Mouse (Mus musculus) adrenal gland, adult 2 months (tissue): ENCODE results near the gene Med28. TPM values are rescaled to one million over a fixed set of nuclear protein-coding genes. Genes with fewer than 3 reads are reported as not detected.

Experiments
- DNase-seq: peaks from one replicate; pipeline ENCODE4 v3.0.0; 2021
- long read RNA-seq: library from polyadenylated mRNA; stranded (forward); transcript quantifications from one replicate; pipeline ENCODE4 v2.0.0, GENCODE M21; 2021
- polyA plus RNA-seq: library from polyadenylated mRNA; depleted of rRNA; stranded (reverse); fragments of >200 nt; gene quantifications from 2 replicates; pipeline ENCODE4 v1.2.3, GENCODE M21; 2012; rRNA removed
- total RNA-seq, 2 experiments: library from RNA; stranded (reverse); gene quantifications; 2 replicates each; pipeline ENCODE4 v1.2.3; 2021

Gene Med28
- total RNA-seq (100 to 1,000 TPM in 1 of 2 experiments, 10 to 100 TPM in 1; 78.9 to 107 TPM), polyA plus RNA-seq (145 and 147 TPM in 2 replicates)
- long read RNA-seq, full-length matches to known transcripts: 110 of 111 reads
- long read RNA-seq, partial matches to known transcripts: 0 of 111 reads
- long read RNA-seq, other reads (novel, unspliced or antisense): 1 of 111 reads

DNA sequence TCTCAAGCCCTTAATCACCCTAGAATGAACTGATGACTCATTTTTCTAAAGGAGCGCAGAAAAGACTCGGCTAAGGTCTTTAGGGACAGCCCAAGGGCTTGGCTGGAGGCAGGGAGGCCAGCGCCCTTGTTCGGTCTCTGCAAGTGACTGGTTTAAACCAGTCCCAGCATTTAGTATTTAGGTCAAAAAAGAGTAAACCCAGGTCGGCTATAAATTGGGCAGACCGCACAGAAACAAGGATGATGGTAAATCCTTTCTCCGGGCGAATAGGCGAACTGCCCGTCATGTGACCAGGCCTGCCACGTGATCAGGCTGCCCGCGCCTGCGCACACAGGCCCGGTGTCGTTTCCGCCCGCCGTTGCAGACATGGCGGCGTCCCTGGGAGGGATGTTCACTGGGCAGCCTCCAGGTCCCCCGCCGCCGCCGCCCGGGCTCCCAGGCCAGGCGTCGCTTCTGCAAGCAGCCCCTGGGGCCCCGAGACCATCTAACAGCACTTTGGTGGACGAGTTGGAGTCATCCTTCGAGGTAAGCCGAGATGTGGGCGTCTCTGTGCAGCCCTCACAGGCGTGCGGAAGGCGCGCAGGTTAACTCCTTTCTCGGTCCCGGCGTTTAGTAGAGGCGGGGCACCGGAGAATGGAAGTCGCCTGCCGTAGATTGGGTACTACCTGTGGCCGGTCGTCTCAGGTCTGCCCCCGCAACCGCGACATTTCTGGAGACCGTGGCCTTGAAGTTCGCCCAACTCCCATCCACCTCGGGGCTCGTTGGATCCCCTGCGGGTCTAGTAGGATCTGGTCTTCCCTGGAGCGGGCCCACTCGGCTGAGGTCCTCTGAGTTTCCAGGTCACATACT, at the start of gene Med28:
Gene Med28, plus strand, starts transcription at position 270 of the 849 bp plus-strand sequence.
- peak; percentile 97 for DNase-seq

DNA sequence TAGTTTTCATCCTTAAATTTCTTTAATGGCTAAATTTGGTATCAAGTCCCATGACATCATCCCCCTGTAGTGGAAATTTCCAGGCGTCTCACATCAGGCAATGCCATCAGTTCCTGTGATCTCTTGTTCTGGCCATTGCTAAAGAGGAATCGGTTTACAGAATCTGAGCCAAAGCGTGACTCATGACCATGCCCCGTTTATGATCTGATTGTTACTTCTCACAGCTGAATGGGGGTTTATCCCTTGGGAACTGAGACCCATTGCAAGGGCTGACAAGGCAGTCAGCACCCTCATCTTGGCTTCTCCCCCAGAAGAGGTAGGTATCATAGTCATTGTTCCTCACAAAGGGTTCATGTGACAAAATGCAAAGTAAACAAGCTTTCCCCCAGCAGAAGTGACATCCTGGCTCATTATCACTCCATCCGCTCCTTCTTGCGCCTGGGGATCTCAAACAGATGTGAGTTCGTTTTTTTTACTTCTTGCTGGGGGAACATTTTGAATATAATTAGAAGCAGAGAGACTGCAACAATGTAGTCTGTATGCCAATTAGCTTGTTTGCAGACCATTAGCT, 47.1 kb upstream of the Med28 start:
- DNase-seq: peak; percentile 57

DNA sequence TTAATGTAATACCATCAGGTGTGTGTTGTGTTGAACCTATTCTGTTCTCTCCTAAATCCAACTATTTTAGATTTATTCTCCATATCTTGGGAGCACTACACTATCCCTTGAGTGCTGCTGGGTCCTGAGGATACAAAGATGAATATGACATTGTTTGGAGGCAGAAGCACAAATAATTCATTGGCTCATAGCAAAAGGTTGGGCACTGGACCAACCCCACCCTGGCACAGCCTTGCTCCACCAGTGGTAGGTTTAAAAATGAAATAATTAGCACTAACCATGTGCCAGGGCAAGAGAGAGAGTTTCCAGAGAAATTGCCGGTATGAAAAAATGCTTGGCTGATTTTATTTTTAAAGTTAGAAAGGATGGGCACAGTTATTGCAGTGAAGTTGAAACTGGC, 46.5 kb upstream of the Med28 start:
- no peak for DNase-seq

DNA sequence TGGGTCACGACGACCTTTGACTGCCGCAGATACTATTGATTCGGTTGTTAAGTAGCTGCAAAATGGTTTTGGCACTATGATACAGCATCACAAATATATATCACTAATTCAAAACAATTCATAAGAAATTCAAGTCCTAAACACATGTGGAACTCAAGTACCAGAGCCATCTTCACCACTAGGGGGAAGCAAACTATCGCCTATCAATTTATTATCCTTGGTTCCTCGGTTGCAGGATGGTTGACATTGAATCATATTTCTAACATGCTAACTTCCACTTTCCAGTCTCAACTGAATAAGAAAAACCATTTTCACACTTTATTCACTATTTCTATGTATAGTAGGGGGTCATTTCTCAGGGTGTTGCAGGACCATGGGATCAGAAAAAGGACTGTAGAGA, 45.8 kb upstream of the Med28 start:
- DNase-seq: peak; percentile 38

DNA sequence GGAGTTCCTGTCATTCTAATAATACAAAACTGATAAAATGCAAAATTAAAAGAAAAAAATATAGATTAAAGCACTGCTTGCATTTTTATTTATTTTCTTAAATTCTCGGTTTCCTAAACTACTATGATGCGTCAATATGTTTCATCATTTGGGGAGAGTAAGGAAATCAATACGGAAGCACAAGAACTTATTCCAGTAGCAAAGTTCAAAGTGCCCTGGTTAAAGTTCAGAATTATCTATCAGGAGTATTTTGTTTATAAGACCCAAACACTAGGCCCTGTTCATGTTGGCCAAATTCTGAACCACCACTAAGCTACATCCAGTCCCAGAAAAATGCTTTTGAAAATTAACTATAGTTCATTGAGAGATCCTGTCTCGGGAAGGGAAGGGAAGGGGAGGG, 45.3 kb upstream of the Med28 start:
- DNase-seq: no peak

DNA sequence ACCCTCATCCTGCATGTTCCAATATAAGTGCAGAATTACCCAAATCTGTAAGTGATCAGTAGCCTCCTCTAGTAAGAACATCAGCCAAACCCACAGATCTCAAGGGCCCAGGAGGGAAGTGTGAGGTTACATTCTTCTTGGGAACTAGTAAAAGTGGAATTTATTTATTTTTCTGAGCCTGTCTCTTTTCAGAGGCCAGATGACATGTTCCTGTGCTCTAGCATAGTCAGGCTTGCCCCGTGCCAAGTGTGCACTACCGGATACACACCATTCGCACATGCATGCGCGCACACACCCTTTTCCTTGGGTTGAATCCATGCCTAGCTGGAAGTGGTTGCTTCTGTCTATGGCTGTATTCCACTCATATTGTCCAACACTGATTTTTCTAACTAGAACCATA, 44.3 kb upstream of the Med28 start:
- no peak for DNase-seq

DNA sequence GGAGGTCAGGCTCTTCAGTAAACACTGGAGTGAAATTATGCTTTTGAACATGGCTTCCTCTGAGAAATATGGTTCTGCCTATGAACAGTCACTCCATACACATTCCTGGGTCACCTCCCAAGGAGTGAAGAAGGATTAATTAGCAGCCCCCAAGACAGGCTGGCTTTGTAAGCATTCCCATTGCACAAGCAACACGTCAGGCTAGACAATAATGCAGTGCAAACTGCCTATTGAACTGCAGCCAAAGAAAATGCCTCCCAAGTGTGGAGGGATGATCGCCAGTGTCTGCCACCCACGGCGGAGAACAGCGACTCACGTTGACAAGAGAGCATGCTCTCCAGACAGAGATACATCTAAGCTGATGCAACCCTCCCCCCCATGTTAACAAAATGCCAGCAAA, 43.7 kb upstream of the Med28 start:
- DNase-seq: no peak

DNA sequence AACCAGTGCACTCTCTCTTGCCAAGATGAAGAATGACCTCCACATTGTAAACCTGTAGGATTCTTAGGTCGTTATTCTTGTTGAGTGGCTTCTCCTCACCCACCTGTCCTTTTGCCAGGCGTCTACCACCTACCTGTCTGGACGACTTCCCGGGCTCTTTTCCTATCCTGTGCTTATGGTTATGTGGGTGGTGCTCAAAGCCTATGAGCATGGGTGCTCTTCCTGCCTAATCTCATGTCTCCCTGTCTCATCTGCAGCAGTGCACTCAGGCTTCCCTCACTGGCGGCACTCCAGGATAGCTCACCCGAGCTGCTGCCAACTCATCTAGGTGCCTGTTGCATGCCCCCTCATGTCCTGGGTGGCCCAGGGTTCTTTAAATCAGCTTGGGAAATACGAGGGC, 42.4 kb upstream of the Med28 start:
- no peak for DNase-seq

DNA sequence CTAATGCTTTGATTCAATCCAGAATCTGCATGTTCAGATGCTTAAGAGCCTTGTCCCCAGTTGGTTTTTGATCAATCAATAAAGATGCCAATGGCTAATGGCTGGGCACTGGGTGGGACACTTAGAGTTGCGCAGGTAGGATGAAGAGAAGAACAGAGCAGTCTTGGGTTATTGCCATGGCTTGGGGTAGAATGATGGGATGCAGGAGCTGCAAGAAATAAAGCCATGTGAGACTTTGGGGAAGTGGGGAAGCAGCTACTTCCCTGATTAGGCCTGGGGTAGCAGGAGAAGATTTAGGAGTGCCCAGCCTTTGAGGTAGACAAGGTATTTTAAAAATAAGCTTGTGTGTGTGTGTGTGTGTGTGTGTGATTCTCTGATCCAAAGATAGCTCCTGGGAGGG, 40.0 kb upstream of the Med28 start:
- no peak for DNase-seq

DNA sequence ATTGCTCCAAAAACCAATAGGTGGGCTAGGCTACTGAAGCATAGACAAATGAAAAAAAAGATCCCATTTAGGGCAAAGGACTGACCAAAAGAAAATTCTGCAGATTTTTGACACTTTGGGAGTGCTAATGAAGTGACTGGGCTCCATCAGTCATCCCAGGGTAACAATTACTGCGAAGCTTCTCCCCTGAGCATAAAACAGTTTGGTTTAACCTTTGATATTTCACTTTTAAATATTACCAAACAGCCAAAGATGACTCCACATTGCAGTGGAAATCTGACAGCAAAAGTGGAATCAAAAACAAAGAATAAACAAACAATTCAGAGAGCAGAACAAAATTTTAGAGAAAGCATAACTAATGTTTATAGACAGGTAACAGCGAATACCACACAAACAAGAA, 38.9 kb upstream of the Med28 start:
- DNase-seq: no peak

DNA sequence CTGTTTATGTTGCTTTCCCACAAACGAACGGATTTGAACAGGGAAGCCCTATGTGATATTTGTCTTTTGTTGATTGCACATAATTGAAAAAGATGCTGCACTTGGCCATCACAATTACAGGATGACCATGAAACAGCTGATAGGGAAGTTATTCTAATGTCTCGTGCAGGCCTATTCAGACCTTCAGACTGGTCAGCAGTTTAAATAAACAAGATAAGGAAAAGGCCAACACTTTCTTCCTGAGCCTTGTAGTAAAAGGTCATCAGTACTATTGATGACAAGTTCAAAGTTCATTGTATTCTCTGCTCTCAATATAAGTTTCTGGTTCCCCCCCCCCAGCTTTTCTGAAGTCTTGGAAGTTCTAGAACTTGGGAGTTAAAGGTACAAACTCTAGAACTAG, 37.4 kb upstream of the Med28 start:
- no peak for DNase-seq

DNA sequence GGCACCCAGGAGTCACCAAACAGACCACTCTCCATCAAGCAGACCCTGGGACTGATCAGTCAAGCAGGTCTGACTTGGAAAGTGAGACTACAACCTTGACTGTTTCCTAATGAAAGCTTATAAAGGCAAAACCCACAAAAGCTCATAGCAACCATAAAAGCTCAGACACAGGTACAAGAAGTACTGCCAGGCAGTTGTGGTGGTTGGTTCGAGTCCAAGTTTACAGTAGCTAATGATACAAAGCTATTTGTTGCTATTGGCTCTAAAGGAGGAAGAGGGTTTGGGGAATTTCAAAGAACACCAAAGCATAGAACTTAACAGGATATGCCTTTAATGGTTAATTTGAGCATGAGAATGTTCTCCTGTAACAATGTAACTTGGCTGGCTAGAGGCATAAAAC, 36.4 kb upstream of the Med28 start:
- no peak for DNase-seq

DNA sequence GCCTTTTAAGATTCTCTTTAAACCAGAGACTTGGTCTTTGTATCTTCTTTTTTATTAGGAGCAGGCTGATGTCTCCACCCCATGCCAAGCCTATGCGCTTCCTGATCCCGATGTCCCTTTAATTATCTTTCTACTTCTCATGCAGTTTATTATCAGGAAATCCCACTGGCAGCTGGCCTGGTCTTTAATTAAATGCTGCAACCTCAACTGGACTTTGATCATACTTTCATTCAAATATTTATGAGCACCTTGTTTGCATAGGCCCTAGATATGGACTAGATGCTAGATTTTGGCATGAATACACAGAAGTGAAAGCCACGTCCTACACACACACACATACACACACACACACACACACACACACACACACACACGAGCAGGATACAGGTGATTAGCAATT, 28.3 kb upstream of the Med28 start:
- DNase-seq: no peak

DNA sequence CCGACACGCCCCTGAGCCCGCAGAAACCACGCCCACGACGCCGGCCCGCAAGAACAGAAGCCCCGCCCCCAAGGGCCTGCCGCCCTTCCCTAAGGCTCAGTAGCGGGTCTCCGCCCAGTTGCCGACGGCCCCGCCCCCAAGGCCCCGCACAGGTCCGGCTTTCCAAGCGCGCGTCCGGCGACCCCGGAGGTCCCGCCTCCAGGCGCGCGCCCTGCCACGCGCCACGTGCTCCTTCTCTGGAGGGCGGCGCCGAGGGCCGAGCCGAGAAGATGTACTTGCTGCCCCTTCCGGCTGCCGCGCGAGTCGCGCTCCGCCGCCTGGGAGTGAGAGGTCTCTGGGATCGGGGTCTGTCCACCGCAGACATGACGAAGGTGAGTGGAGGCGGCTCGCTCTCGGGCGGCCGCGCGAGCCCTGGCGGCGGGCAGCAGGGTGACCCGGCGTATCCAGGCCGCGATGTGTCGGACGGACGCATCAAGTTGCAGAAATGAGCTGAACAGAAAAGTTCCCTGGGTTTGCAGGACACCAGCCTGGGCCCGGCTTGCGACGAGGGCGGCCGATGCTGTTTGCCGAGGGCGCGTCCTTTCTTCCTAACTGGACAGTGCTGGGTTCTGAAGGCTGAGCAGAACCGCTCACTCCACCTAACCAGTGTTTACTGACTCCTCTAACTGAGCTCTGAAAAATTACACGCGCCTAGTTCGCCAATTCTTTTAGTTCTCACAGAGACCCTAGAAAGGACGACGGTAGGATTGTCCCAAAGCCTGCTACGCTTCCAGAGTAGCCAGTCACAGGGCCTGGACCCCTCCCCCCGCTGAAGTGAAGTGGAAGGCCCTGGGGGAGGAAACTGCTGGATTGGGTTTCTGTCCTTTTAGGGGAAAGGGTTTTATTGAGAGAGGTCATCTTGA, 26.6 kb upstream of the Med28 start, which contains the start of gene Lap3:
Gene Lap3, plus strand, starts transcription at position 184 of the 902 bp plus-strand sequence.
- peak; percentile 100 for DNase-seq

DNA sequence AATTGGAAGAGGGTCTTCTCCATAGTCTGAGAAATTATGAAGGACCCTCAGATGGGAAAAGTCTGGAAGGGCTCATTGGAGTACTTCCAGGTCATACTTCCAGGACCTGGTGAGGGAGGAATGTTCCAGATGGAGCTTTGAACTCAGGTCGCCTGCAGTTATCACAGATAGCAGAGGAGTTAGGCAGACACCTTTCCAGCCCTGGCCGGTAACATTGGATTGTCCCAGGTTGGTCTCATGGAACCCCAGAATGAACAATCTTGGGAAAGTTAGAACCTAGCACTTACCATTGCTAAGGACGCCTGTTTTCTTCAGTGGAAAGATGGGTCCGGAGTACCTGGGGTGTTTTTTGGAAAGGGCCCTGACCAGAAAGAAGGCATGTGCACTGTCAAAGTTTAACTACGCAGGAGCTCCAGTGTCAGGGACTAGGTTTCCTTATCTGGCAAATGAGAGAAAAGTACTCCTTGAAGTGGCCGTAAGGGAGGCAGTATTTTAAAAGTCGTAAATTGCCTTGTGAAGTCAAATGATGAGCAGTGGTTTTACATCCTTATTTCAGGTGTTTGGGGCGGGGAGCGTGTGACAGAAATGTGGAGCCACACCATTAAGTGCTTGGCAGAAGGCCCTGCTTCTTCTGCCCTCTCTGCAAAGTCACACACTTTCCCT, 25.8 kb upstream of the Med28 start:
- no peak for DNase-seq

DNA sequence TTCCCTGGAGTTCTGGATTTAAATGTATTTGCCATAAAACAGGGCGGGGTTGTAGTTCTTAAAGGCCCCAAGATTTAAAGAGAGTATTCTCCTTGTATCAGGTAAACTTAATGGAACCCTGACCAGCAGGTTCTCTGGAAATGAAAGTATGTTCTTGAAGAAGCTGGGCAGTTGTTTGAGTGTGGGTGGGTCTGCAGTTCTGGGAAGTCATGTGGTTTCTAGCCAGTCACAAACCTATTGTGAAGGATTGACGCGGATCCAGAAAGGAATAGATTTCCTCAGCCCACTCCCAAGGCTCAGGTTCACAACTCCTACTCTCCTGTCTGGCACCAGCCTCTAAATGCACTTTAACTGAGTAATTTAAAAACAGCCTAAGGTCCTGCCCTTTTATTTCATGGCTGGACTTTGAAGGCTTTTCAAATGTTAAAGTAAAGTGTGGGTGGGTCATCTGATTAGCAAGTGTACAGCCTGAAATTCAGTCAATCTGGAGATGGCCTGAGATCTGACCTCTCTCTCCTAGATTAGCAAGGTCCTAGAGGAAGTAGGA, 24.5 kb upstream of the Med28 start:
- DNase-seq: no peak

DNA sequence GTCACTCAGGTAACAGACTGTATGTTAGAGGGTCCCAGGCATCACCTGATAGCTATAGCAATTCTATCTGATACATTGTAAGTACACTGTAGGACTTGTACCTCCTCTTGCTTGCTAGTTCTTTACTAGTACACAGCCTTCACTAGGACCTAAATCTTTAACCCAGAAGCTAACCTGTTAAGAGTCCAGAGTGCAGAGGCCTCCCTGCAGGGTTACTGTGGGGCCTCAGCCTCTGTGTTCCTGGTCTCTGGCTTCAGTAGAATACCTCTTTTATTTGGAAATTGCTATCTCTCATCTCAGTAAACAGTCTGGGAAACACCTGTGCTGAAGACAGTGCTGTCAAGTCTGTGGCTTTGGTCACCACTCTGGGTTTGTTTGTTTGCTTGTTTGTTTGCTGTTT, 24.0 kb upstream of the Med28 start:
- DNase-seq: no peak

DNA sequence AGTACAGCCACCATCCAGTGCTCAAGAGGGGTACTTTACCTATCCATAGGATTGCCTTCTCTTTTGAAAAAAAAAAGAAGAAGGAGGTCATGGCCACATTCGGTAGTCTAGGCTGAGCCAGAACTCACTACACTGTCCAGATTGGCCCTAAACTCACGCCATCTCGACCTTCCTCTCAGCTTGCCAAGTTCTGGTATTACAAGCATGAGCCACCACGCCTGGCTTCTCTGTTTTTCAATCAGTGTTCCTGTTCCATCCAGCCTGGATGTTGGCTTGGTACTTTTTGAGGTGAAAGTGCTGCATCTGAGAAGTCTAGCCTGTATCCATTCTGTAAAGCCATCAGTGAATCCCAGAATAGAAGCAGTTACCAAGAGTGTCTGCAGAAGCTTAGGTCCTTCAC, 23.6 kb upstream of the Med28 start:
- no peak for DNase-seq

DNA sequence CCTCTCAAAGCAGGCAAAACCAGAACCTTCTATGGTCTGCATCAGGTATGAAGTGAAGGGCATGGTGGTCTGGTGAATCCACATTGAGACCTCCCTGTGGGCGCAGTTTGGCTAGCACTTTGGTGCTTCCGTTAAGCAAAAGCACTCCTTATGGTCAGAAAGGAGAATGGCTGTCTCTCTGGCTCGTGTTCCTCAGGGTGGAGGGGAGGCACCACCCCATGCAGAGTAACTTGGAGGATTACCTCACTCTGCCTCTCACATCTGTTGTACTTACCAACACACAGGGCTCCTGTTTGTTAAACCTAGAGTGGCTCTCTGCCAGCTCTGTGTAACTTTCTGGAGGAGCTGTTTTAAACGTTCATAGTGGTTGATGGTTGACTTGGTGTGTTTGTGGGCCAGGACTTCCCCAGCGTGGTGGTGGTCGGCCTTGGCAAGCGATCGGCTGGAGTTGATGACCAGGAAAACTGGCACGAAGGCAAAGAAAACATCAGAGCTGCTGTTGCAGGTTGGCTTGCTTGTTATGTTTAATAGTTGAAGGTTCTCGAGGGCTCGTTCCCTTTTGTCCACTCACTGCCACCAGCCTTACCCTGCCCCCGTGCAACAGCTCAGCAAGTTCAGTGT, 23.0 kb upstream of the Med28 start:
- no peak for DNase-seq

DNA sequence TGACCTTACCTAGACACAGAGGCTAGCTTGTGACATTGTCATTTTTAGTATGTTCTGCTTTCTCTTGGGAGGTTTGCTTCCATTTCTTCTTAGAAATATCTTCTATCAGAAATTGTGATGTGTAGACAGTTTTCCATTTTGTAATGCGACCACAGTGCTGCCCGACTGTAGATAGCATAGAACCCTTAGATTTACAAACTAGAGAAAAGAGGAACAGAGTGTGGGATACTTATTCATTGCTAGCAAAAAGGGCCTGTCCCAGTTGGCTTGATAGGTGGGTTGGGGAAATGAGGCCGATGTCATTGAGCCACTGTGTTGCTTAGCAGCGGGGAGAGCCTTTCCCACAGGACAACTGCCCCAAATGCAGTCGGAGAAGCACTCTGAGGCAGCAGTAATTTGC, 22.5 kb upstream of the Med28 start:
- DNase-seq: no peak

DNA sequence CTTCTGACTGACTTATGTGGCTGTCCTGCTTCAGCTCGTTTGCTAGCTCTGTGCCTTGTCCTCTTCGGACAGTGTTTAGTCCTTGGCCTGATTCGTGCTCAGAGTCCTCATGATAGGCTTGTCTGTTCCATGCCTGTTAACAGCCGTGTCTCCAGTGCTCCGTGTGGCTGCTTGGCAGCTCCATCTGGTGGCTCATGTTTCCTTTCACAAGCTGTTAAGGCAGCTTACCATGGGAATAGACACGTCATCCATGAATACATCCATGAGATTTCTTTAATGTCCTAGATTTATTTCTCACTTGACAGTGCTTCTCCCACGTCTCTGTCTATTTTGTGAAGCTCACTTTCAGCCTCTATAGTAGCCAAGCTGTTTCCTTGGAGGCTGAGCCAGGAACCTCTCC, 10.0 kb upstream of the Med28 start:
- DNase-seq: no peak
